Mouse (Mus musculus) forebrain, embryonic 16.5 days (tissue): ENCODE data around the gene Fut11. TPM values are rescaled to one million over a fixed set of nuclear protein-coding genes. Genes with fewer than 3 reads are reported as not detected.

Experiments used
- ATAC-seq: fragments of 200-750 bp; cut with Nextera tagmentation; 2 replicates; pipeline ENCODE4 v1.8.0; 2017; ENCODE audit warnings: mild to moderate bottlenecking, moderate library complexity
- H3K27ac ChIP-seq: fragments of 300-500 bp; sonication (generic); 2 replicates; pipeline ENCODE4 v1.5.1; 2014; ENCODE audit warnings: low read length, control low read depth
- H3K27me3 ChIP-seq: fragments of 300-500 bp; sonication (generic); replicated peaks from 2 replicates; pipeline ENCODE4 v1.6.1; 2014; ENCODE audit warnings: low read length; ENCODE audit not compliant: control insufficient read depth, insufficient read depth
- H3K36me3 ChIP-seq: fragments of 300-500 bp; sonication (generic); 2 replicates; pipeline ENCODE4 v1.6.1; 2014; ENCODE audit not compliant: control insufficient read depth, insufficient read depth
- H3K4me1 ChIP-seq: fragments of 300-500 bp; sonication (generic); replicated peaks from 2 replicates; pipeline ENCODE4 v1.6.1; 2014; ENCODE audit warnings: low read length; ENCODE audit not compliant: control insufficient read depth, insufficient read depth
- H3K4me2 ChIP-seq: fragments of 300-500 bp; sonication (generic); 2 replicates; pipeline ENCODE4 v1.6.1; 2014; ENCODE audit warnings: mild to moderate bottlenecking, low read length, control low read depth
- H3K4me3 ChIP-seq: fragments of 300-500 bp; sonication (generic); replicated peaks from 2 replicates; pipeline ENCODE4 v1.5.1; 2014; ENCODE audit warnings: mild to moderate bottlenecking, low read length, control low read depth
- H3K9ac ChIP-seq: fragments of 300-500 bp; sonication (generic); replicated peaks from 2 replicates; pipeline ENCODE4 v1.6.1; 2014; ENCODE audit warnings: low read depth, low read length, control low read depth
- H3K9me3 ChIP-seq: fragments of 300-500 bp; sonication (generic); 2 replicates; pipeline ENCODE4 v1.6.1; 2016; ENCODE audit warnings: low read length; ENCODE audit not compliant: control insufficient read depth
- WGBS: fragments of 180-500 bp; shearing (Covaris S2); extraction: QIAGEN DNeasy Blood & Tissue Kit; methylation state at CpG from one replicate; pipeline ENCODE4 v1.1.7; 2014; 5-methylcytosine and 5-hydroxymethylcytosine counted together
- polyA plus RNA-seq: library from polyadenylated mRNA; unstranded; fragments of >200 nt; fragmentation: Nextera tagmentation; extraction: Ambion mirVana; gene quantifications from 2 replicates; pipeline ENCODE4 v1.2.1, GENCODE M21; 2015

Gene Fut11
- polyA plus RNA-seq, 1 experiment from 2014 or later, result 23.3 TPM

- H3K4me1 ChIP-seq, result peaks cover 36% of the 10 kb centered on the region
- no peak overlapping the region for H3K4me2 ChIP-seq
- peaks cover 30% of the 10 kb centered on the region for H3K36me3 ChIP-seq
- H3K9ac ChIP-seq, result no peak overlapping the region
- 94% methylated on average over 10 of the region's 10 CpGs for WGBS
- no peaks in the 10 kb centered on the region for H3K9me3 ChIP-seq
- no peak overlapping the region for H3K4me3 ChIP-seq
- H3K27me3 ChIP-seq, result no peaks in the 10 kb centered on the region
- no peak for ATAC-seq
- H3K27ac ChIP-seq, result no peak overlapping the region
These were observed 1.1 kb upstream of the Fut11 start for GRCm38 (mm10) chr14:20693589-20694101.

- Histone ChIP-seq H3K36me3 (peaks cover 25% of the 10 kb centered on the region), H3K4me3 (peak overlapping the region; percentile 97), H3K27me3 (no peaks in the 10 kb centered on the region), H3K9ac (peak overlapping the region; percentile 95), H3K9me3 (no peaks in the 10 kb centered on the region), H3K4me2 (peak overlapping the region; percentile 81), H3K27ac (peak overlapping the region; percentile 98), H3K4me1 (peaks cover 41% of the 10 kb centered on the region)
- ATAC-seq, result no peak; the same call in 1 of the 2 replicates
- 51% methylated on average over 13 of the region's 13 CpGs for WGBS
These were observed 434 bp upstream of the Fut11 start for GRCm38 (mm10) chr14:20694185-20694883.

DNA sequence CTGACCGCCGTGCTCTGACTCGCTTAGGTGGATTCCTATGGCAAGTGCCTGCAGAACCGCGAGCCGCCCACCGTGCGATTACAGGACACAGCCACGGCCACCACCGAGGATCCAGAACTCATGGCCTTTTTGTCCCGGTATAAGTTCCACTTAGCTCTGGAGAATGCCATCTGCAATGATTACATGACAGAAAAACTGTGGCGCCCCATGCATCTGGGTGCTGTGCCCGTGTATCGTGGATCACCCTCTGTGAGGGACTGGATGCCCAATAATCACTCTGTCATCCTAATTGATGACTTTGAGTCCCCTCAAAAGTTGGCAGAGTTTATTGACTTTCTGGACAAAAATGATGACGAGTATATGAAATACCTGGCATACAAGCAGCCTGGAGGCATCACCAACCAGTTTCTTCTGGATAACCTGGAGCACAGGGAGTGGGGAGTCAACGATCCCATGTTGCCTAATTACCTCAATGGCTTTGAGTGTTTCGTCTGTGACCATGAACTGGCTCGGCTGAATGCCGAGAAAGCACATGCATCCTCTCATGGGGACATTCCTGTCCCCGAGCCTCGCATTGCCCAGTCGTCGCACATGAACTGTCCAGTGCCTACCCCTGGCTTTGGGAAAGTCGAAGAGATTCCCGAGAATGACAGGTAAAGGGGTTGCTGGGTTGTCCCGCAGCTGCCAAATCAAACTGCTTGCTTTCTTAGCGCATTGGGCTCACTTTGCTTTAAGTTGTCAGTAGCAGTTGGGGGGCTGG, 1.2 kb downstream of the Fut11 start:
- H3K36me3 ChIP-seq, result peaks cover 20% of the 10 kb centered on the region
- H3K9me3 ChIP-seq, result no peaks in the 10 kb centered on the region
- ATAC-seq, result 0 out of 2 replicates have a peak, but pooled peaks have one; percentile 0
- peak overlapping the region; percentile 95 for H3K9ac ChIP-seq
- H3K4me1 ChIP-seq, result peaks cover 52% of the 10 kb centered on the region
- peak overlapping the region; percentile 81 for H3K4me2 ChIP-seq
- 14% methylated on average over 27 of the region's 27 CpGs for WGBS
- no peaks in the 10 kb centered on the region for H3K27me3 ChIP-seq
- H3K4me3 ChIP-seq, result peak overlapping the region; percentile 97
- H3K27ac ChIP-seq, result peak overlapping the region; percentile 98

- 12% methylated on average over 1 of the region's 1 CpGs for WGBS
- Histone ChIP-seq H3K4me3 (peak overlapping the region; percentile 97), H3K27ac (no peak overlapping the region), H3K4me1 (peaks cover 62% of the 10 kb centered on the region), H3K9ac (peak overlapping the region; percentile 22), H3K27me3 (no peaks in the 10 kb centered on the region), H3K9me3 (no peaks in the 10 kb centered on the region), H3K4me2 (peak overlapping the region; percentile 81), H3K36me3 (peaks cover 12% of the 10 kb centered on the region)
- no peak; the same call in 1 of the 2 replicates for ATAC-seq
These were observed 2.2 kb downstream of the Fut11 start for GRCm38 (mm10) chr14:20696986-20697385.

GRCm38 (mm10) chr14:20698515-20698914, 3.7 kb downstream of the Fut11 start:
- ATAC-seq, result no peak
- Histone ChIP-seq H3K4me1 (peaks cover 66% of the 10 kb centered on the region), H3K9me3 (no peaks in the 10 kb centered on the region), H3K27me3 (no peaks in the 10 kb centered on the region), H3K4me2 (peak overlapping the region; percentile 81; the same call in 1 of the 2 replicates), H3K36me3 (peaks cover 4% of the 10 kb centered on the region), H3K4me3 (no peak overlapping the region), H3K27ac (no peak overlapping the region), H3K9ac (no peak overlapping the region; the same call in 1 of the 2 replicates)
- WGBS, result 84% methylated on average over 2 of the region's 2 CpGs

DNA sequence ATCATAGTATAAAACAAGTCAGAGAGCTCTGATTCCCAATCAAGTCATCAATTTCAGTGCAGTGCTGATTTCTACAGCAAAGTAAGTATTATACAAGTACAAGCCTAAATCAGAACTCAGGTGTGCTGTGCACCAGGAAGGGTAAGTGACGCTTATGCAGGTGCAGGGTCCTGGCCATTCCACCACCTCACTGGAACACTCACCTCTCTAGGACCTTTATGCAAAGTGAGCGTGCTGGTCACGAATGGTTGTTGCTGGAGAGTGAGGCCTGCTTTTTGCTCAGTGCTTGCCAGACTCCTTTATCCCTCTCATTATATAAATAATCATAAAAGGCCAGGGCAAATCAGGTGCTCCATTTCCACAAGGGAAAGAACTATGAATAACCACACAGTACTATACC, 5.6 kb downstream of the Fut11 start:
- Histone ChIP-seq H3K4me1 (peaks cover 63% of the 10 kb centered on the region), H3K27ac (no peak overlapping the region), H3K9me3 (no peaks in the 10 kb centered on the region), H3K36me3 (no peaks in the 10 kb centered on the region), H3K27me3 (no peaks in the 10 kb centered on the region), H3K4me2 (no peak overlapping the region), H3K4me3 (no peak overlapping the region), H3K9ac (no peak overlapping the region)
- WGBS, result 90% methylated on average over 3 of the region's 3 CpGs
- no peak for ATAC-seq

- ATAC-seq, result no peak
- Histone ChIP-seq H3K9me3 (no peaks in the 10 kb centered on the region), H3K27me3 (no peaks in the 10 kb centered on the region), H3K4me1 (peaks cover 54% of the 10 kb centered on the region), H3K4me2 (peak overlapping the region; percentile 64), H3K9ac (no peak overlapping the region; the same call in 1 of the 2 replicates), H3K27ac (no peak overlapping the region), H3K36me3 (no peaks in the 10 kb centered on the region), H3K4me3 (peak overlapping the region; percentile 82; the same call in 1 of the 2 replicates)
- 73% methylated on average over 8 of the region's 8 CpGs for WGBS
These were observed 6.8 kb downstream of the Fut11 start for GRCm38 (mm10) chr14:20701554-20701953.

DNA sequence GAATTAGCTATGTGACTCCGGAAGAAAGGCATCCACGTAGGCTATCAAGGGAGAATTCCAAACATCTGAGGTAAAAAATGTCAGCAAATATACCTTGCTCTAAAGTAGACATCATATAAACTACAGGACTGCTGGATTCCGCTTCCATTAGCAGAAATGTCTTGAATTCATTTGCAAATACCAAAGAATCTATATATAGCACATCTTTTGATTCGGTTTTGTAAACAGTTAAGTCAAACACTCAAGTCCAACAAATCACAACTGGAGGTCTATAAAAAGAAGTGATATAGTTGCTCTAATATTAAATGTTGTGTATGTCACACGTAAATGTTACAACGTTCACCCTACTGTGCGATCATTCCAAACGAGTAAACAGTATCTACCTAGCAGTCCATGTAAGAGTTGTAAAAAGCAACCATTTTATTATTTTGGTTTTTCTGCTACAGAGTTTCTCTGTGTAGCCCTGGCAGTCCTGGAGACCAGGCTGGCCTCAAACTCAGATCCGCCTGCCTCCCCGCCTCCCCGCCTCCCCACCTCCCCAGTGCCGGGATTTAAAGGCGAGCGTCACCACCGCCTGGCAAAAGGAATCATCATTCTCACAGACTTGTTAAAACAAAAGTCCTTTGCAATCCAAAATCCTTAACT, 7.5 kb downstream of the Fut11 start:
- peaks cover 50% of the 10 kb centered on the region for H3K4me1 ChIP-seq
- no peaks in the 10 kb centered on the region for H3K36me3 ChIP-seq
- H3K27me3 ChIP-seq, result no peaks in the 10 kb centered on the region
- no peaks in the 10 kb centered on the region for H3K9me3 ChIP-seq
- H3K4me3 ChIP-seq, result peak overlapping the region; percentile 82
- WGBS, result 13% methylated on average over 15 of the region's 15 CpGs
- peak overlapping the region; percentile 87 for H3K9ac ChIP-seq
- ATAC-seq, result peak; percentile 26
- peak overlapping the region; percentile 92 for H3K27ac ChIP-seq
- H3K4me2 ChIP-seq, result peak overlapping the region; percentile 64
